Mouse (Mus musculus) embryo, embryonic 9.5 days (tissue): ENCODE data around the gene Srsy.
"Not testable (repeated sequence)": the region's sequence is repeated elsewhere in the genome, so short reads cannot be mapped to it uniquely, and the experiment has no call there.

Source experiments
- DNase-seq: peaks from one replicate; pipeline ENCODE4 v3.0.0-alpha.2; 2017; ENCODE audit errors: extremely low spot score

Gene Srsy

DNA sequence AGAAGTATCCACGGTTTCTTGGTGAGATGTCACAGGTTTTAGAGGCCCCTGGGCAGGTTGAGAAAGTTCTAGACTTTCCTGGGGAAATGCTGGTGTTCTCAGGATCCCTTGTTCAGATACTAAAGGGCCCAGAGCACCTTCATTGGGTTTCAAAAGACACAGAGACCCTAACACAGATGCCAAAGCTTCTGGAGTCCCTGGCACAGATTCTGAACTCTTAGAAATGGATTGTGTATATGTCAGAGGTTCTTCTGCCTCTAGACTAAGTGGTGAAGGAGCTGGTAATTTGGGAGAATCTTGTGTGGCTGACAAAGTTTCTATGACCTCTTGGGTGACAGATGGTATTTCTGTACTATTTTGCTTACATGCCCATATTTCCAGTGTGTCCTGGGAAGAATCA lies at the start of gene Srsy:
Gene Srsy, minus strand, starts transcription at position 101 of the 400 bp plus-strand sequence.
- not testable (repeated sequence) for DNase-seq
